ENCODE assay signal across 10 mouse cellular contexts in genomic region chr9:58111431-58111830, GRCm38 (mm10). TPM values are rescaled to one million over a fixed set of nuclear protein-coding genes. Genes with fewer than 3 reads are reported as not detected.
A peak's percentile ranks its signal among the peaks of the same experiment; 100 is the strongest.
DNase-seq lines count a peak whose midpoint lies in the region; ATAC-seq lines count a peak whose summit lies in the region.
"Had no signal": no experiment of that assay in that cellular context is flagged by ENCODE, and none has a peak within 500 bp of the region (broad histone marks: within the 10 kb centered on the region; RNA-seq: fewer than 3 reads in every experiment).

No protein-coding gene starts in this region.

- H3K9me3 ChIP-seq in forebrain, embryonic 13.5 days (replicated peaks) = no peaks in the 10 kb centered on the region
- no peaks in the 10 kb centered on the region for H3K9me3 ChIP-seq in neural tube, embryonic 15.5 days (replicated peaks)
- H3K9me3 ChIP-seq: G1E; liver, embryonic 13.5 days had no signal

- 34% methylated on average over 6 of the region's 6 CpGs for WGBS in forebrain, embryonic 13.5 days
- WGBS in neural tube, embryonic 15.5 days = 36% methylated on average over 6 of the region's 6 CpGs

- H3K27me3 ChIP-seq in forebrain, embryonic 13.5 days = no peaks in the 10 kb centered on the region; the same call in 1 of the 2 replicates
- H3K27me3 ChIP-seq in neural tube, embryonic 15.5 days (replicated peaks) = peaks cover 3% of the 10 kb centered on the region; the same call in 1 of the 2 replicates

- H3K27ac ChIP-seq in forebrain, embryonic 13.5 days = peak overlapping the region; percentile 100
- peak overlapping the region; percentile 85 for H3K27ac ChIP-seq in neural tube, embryonic 15.5 days (replicated peaks)
- H3K27ac ChIP-seq: liver, embryonic 13.5 days had no signal

- DNase-seq in retina, postnatal 1 day = peak; percentile 61
- DNase-seq in retina, embryonic 14.5 days (ENCODE audit: low spot score) = no peak
- peak; percentile 73 for DNase-seq in left cerebral cortex, adult 11 months (ENCODE audit: low spot score)
- DNase-seq in lung, postnatal 10 days = no peak
- DNase-seq in spleen, postnatal 36 days (ENCODE audit: low spot score in 2 of 2) = no peak
- no peak for DNase-seq in kidney, adult 8-10 months
- DNase-seq: liver, embryonic 13.5 days had no signal

- peak overlapping the region; percentile 21; the same call in 1 of the 2 replicates for H3K9ac ChIP-seq in forebrain, embryonic 13.5 days
- H3K9ac ChIP-seq in neural tube, embryonic 15.5 days (replicated peaks) = no peak overlapping the region
- H3K9ac ChIP-seq: liver, embryonic 13.5 days had no signal

- H3K36me3 ChIP-seq in forebrain, embryonic 13.5 days (ENCODE audit: poor library complexity, severe bottlenecking) = no peaks in the 10 kb centered on the region
- H3K36me3 ChIP-seq in neural tube, embryonic 15.5 days = no peaks in the 10 kb centered on the region
- H3K36me3 ChIP-seq: G1E; liver, embryonic 13.5 days had no signal

- peak; percentile 52 for ATAC-seq in forebrain, embryonic 13.5 days
- no peak for ATAC-seq in neural tube, embryonic 15.5 days (ENCODE audit: low FRiP score)

- no peak overlapping the region for H3K4me3 ChIP-seq in forebrain, embryonic 13.5 days
- no peak overlapping the region for H3K4me3 ChIP-seq in neural tube, embryonic 15.5 days (replicated peaks)
- H3K4me3 ChIP-seq: liver, embryonic 13.5 days had no signal

- H3K4me2 ChIP-seq in forebrain, embryonic 13.5 days = peak overlapping the region; percentile 58
- no peak overlapping the region for H3K4me2 ChIP-seq in neural tube, embryonic 15.5 days
- H3K4me2 ChIP-seq: liver, embryonic 13.5 days had no signal

- H3K4me1 ChIP-seq in forebrain, embryonic 13.5 days = peaks cover 79% of the 10 kb centered on the region
- peaks cover 65% of the 10 kb centered on the region for H3K4me1 ChIP-seq in neural tube, embryonic 15.5 days

RNA-seq across cellular contexts. Expression of gene Ccdc33, which starts 7.2 kb away (rescaled TPM):
- 1.1 and 1.8 TPM in 2 replicates for polyA plus RNA-seq in forebrain, embryonic 13.5 days (2015; fragmentation: Nextera tagmentation; extraction: Ambion mirVana)
- polyA plus RNA-seq in neural tube, embryonic 15.5 days (2015; fragmentation: Nextera tagmentation; extraction: Ambion mirVana) = 0.13 and 0.15 TPM in 2 replicates
- polyA plus RNA-seq: G1E; liver, embryonic 13.5 days had no signal

RNA-seq across cellular contexts. Expression of gene Stra6, which starts 47.8 kb away (rescaled TPM):
- 7.1 and 7.7 TPM in 2 replicates for polyA plus RNA-seq in forebrain, embryonic 13.5 days (2015; fragmentation: Nextera tagmentation; extraction: Ambion mirVana)
- 20.6 and 21.5 TPM in 2 replicates for polyA plus RNA-seq in neural tube, embryonic 15.5 days (2015; fragmentation: Nextera tagmentation; extraction: Ambion mirVana)
- polyA plus RNA-seq: G1E had no signal

Comparison
In these comparisons a context has a peak if more than half of its experiments do, and no peak if none do; other contexts are left out.
1. DNase-seq: peak in retina, postnatal 1 day (single experiment) and left cerebral cortex, adult 11 months (single experiment); none in retina, embryonic 14.5 days (single experiment), lung, postnatal 10 days (single experiment), spleen, postnatal 36 days (0 of 2) and kidney, adult 8-10 months (0 of 2).